Comparison of ENCODE assay signal across 21 mouse cellular contexts in the genomic region with DNA sequence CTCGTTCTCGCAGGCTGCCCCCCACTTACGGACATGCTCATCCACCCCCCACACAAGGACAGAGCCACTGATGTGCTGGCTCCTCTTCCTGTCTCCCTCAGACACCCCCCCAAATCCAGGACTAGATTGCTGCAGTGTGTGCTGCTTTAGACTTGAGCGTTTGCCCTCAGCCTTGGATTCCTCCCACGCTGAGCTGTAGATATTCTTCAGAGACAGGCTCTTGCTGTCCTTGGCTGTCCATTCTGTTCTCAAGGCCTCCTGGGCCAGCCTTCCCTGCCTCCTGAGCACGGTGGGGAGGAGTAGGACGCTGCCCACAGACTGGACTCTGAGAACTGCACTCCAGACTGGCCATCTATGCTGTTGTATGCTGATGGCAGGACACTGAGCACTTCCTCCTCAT. TPM values are rescaled to one million over a fixed set of nuclear protein-coding genes. Genes with fewer than 3 reads are reported as not detected.
A peak's percentile ranks its signal among the peaks of the same experiment; 100 is the strongest.
DNase-seq lines count a peak whose midpoint lies in the region; ATAC-seq and TF ChIP-seq lines count a peak whose summit lies in the region.
"Had no signal": no experiment of that assay in that cellular context is flagged by ENCODE, and none has a peak within 500 bp of the region (broad histone marks: within the 10 kb centered on the region; RNA-seq: fewer than 3 reads in every experiment).

No protein-coding gene starts in this region.

- no peak for DNase-seq in hindbrain, embryonic 10.5 days (ENCODE audit: low spot score)
- DNase-seq in hindbrain, embryonic 14.5 days (ENCODE audit: low spot score): no peak
- no peak for DNase-seq in left cerebral cortex, adult 2 months (ENCODE audit: extremely low spot score in 1 of 2, low spot score in 2 of 2)
- no peak for DNase-seq in left cerebral cortex, postnatal 25 days (ENCODE audit: low spot score in 2 of 2)
- peak; percentile 68 for DNase-seq in adrenal gland, postnatal 10 days
- DNase-seq in embryonic facial prominence, embryonic 10.5 days (ENCODE audit: low spot score): no peak
- no peak for DNase-seq in gastrocnemius, postnatal 10 days
- no peak for DNase-seq in urinary bladder, adult 2 months (ENCODE audit: low spot score)
- DNase-seq: cerebellum, adult 2 months; heart, postnatal 14 days; kidney, postnatal 36 days; left cerebral cortex, postnatal 4 days; lung, adult 2 months; thymus, postnatal 36 days had no signal

- H3K4me3 ChIP-seq in hindbrain, embryonic 10.5 days: no peak overlapping the region
- no peak overlapping the region for H3K4me3 ChIP-seq in hindbrain, embryonic 14.5 days (replicated peaks; ENCODE audit: low read length)
- H3K4me3 ChIP-seq in left cerebral cortex, adult 2 months: no peak overlapping the region
- H3K4me3 ChIP-seq in embryonic facial prominence, embryonic 10.5 days: no peak overlapping the region
- H3K4me3 ChIP-seq: heart, embryonic 10.5 days; intestine, embryonic 15.5 days; stomach, embryonic 15.5 days had no signal

- intact Hi-C loops in left cerebral cortex, adult 2 months (cut with DNase I): no loop called here
- intact Hi-C loops in left cerebral cortex, postnatal 25 days (cut with DNase I): no loop called here

- H3K4me2 ChIP-seq in hindbrain, embryonic 14.5 days (replicated peaks): no peak overlapping the region
- H3K4me2 ChIP-seq: intestine, embryonic 15.5 days; liver, embryonic 11.5 days; midbrain, embryonic 11.5 days; stomach, embryonic 15.5 days had no signal

- ATAC-seq in hindbrain, embryonic 14.5 days (ENCODE audit: low FRiP score): no peak
- ATAC-seq: intestine, embryonic 15.5 days had no signal

- no peak overlapping the region for H3K9ac ChIP-seq in hindbrain, embryonic 14.5 days
- H3K9ac ChIP-seq: intestine, embryonic 15.5 days; stomach, embryonic 15.5 days had no signal

- WGBS in hindbrain, embryonic 10.5 days: 87% methylated on average over 7 of the region's 7 CpGs
- WGBS in hindbrain, embryonic 14.5 days: 88% methylated on average over 7 of the region's 7 CpGs
- WGBS in embryonic facial prominence, embryonic 10.5 days: 92% methylated on average over 7 of the region's 7 CpGs

- no peak for TF ChIP-seq CTCF in left cerebral cortex, adult 2 months (IDR thresholded peaks at IDR 0.05)

- peaks cover 98% of the 10 kb centered on the region for H3K36me3 ChIP-seq in hindbrain, embryonic 10.5 days
- H3K36me3 ChIP-seq in hindbrain, embryonic 14.5 days (replicated peaks; ENCODE audit: control insufficient read depth, insufficient read depth): peaks cover 95% of the 10 kb centered on the region
- H3K36me3 ChIP-seq in embryonic facial prominence, embryonic 10.5 days (replicated peaks): peaks cover 98% of the 10 kb centered on the region
- H3K36me3 ChIP-seq: heart, embryonic 10.5 days; intestine, embryonic 15.5 days; stomach, embryonic 15.5 days had no signal

- H3K27ac ChIP-seq in hindbrain, embryonic 10.5 days: peak overlapping the region; percentile 13; the same call in 1 of the 2 replicates
- H3K27ac ChIP-seq in hindbrain, embryonic 14.5 days: no peak overlapping the region
- H3K27ac ChIP-seq in left cerebral cortex, adult 2 months: peak overlapping the region; percentile 45; the same call in 1 of the 2 replicates
- peak overlapping the region; percentile 30; the same call in 1 of the 2 replicates for H3K27ac ChIP-seq in embryonic facial prominence, embryonic 10.5 days (replicated peaks)
- H3K27ac ChIP-seq: heart, embryonic 10.5 days; intestine, embryonic 15.5 days; macrophage; stomach, embryonic 15.5 days had no signal

- H3K27me3 ChIP-seq in hindbrain, embryonic 10.5 days (ENCODE audit: insufficient read depth, poor library complexity, severe bottlenecking): no peaks in the 10 kb centered on the region
- no peaks in the 10 kb centered on the region for H3K27me3 ChIP-seq in hindbrain, embryonic 14.5 days (ENCODE audit: control insufficient read depth, insufficient read depth, low read length)
- H3K27me3 ChIP-seq in embryonic facial prominence, embryonic 10.5 days (replicated peaks; ENCODE audit: low read depth, poor library complexity, severe bottlenecking): no peaks in the 10 kb centered on the region
- H3K27me3 ChIP-seq: intestine, embryonic 15.5 days; stomach, embryonic 15.5 days had no signal

- H3K4me1 ChIP-seq in hindbrain, embryonic 10.5 days (replicated peaks): peaks cover 33% of the 10 kb centered on the region; the same call in 1 of the 2 replicates
- peaks cover 25% of the 10 kb centered on the region for H3K4me1 ChIP-seq in hindbrain, embryonic 14.5 days (replicated peaks; ENCODE audit: control insufficient read depth, insufficient read depth, low read length)
- H3K4me1 ChIP-seq in embryonic facial prominence, embryonic 10.5 days: peaks cover 32% of the 10 kb centered on the region

- H3K9me3 ChIP-seq in hindbrain, embryonic 10.5 days: no peaks in the 10 kb centered on the region
- H3K9me3 ChIP-seq in hindbrain, embryonic 14.5 days (ENCODE audit: control insufficient read depth, low read length): no peaks in the 10 kb centered on the region
- H3K9me3 ChIP-seq in embryonic facial prominence, embryonic 10.5 days: no peaks in the 10 kb centered on the region
- H3K9me3 ChIP-seq: heart, embryonic 10.5 days; intestine, embryonic 15.5 days; stomach, embryonic 15.5 days had no signal

RNA-seq across cellular contexts. Expression of a gene that starts 40.5 kb away (rescaled TPM):
- polyA plus RNA-seq in hindbrain, embryonic 10.5 days (2016; fragmentation: Nextera tagmentation; extraction: Ambion mirVana): 1.6 and 1.8 TPM in 2 replicates
- polyA plus RNA-seq in hindbrain, embryonic 14.5 days (2014; fragmentation: Nextera tagmentation; extraction: Ambion mirVana): 14.6 and 16.7 TPM in 2 replicates
- 1 to 10 TPM; 6.3 to 7.4 TPM for total RNA-seq in left cerebral cortex, adult 2 months (2021)
- total RNA-seq in left cerebral cortex, postnatal 25 days (2021): 1 to 10 TPM; 8.1 to 8.6 TPM
- total RNA-seq in adrenal gland, postnatal 10 days (2021): under 1 TPM in 1 of 2 experiments, not detected in 1; 0.24 TPM
- polyA plus RNA-seq in embryonic facial prominence, embryonic 10.5 days (2016; fragmentation: Nextera tagmentation; extraction: Ambion mirVana): 2.9 and 3.9 TPM in 2 replicates
- under 1 TPM in 1 of 2 experiments, not detected in 1; 0.14 TPM for total RNA-seq in gastrocnemius, postnatal 10 days (2021)
- 6.8 and 7.7 TPM in 2 replicates for polyA plus RNA-seq in urinary bladder, adult 2 months (2012; rRNA removed)
- total RNA-seq: gastrocnemius, postnatal 4 days had no signal
- polyA plus RNA-seq: macrophage had no signal

Comparison
In these comparisons a context has a peak if more than half of its experiments do, and no peak if none do; other contexts are left out.
1. RNA of a gene that starts 40.5 kb away (total RNA-seq): 8.1 to 8.6 TPM in left cerebral cortex, postnatal 25 days and 6.3 to 7.4 TPM in left cerebral cortex, adult 2 months; 0.24 TPM in adrenal gland, postnatal 10 days and 0.14 TPM in gastrocnemius, postnatal 10 days; every median in the first group is over 4 times any median in the second.